Mouse (Mus musculus) liver (tissue): ENCODE results near the gene Tmeff2.

Experiments used
- DNase-seq: peaks from one replicate; pipeline ENCODE4 v3.0.0-alpha.2; 2020; ENCODE audit warnings: mixed read lengths

Gene Tmeff2

DNA sequence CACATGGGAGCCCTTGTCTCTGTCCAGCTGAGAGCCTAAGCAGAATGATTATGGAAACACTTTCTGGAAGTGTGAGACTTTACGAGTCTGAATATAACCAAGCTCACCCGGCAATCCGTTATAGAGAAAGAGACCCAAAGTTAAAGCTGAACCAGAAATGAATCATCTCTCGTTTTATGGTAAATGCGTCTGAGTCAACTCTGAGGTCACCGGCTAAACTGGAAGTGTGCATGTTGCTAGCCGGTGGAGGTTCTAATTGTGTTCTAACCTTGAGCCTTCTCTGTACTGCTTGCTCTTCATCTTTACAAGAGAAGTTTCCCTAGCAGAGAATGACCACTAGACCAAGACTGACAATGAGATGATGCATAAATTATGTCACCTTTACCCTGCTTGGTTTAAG lies 316.8 kb downstream of the Tmeff2 start:
- no peak for DNase-seq

DNA sequence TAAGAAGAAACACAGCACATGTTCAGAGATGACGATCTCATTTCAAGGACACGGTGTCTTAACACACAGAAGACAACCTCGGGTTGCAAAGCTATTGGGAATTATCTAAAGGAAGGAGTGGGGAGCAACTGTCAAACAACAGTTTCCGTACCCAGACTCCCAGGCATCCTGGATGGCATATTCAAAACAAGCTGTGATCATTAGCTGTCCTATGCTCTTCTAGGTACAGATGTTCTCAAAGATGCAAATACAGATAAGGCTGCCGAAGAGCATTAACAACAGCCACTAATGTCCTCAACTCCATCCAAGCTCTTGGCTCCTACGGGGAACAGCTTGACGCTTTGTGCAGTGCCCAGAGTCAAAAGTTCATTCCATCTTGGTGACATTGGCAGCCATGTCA lies 324.7 kb downstream of the Tmeff2 start:
- DNase-seq, result no peak
